Mouse (Mus musculus) CH12.LX (cell line): ENCODE data around the gene Rhbg. TPM values are rescaled to one million over a fixed set of nuclear protein-coding genes. Genes with fewer than 3 reads are reported as not detected.

Experiments used
- DNase-seq: peaks from one replicate; pipeline ENCODE4 v3.0.0-alpha.2; 2013; ENCODE audit errors: extremely low read depth
- H3K27ac ChIP-seq: 2 replicates; pipeline ENCODE4 v1.5.1; 2012; ENCODE audit warnings: low read depth, mild to moderate bottlenecking, control low read depth, moderate library complexity; ENCODE audit not compliant: insufficient read depth
- H3K27me3 ChIP-seq: replicated peaks from 2 replicates; pipeline ENCODE3; 2012; ENCODE audit warnings: inconsistent platforms
- H3K36me3 ChIP-seq, 2 experiments: replicated peaks in 1 of 2; 2 replicates each; pipeline versions ENCODE3 to v1.6.1; 2012; ENCODE audit warnings: inconsistent platforms in 1 of 2, low read length in 1 of 2, mild to moderate bottlenecking in 1 of 2, mixed read lengths in 1 of 2, moderate library complexity in 1 of 2; ENCODE audit not compliant: control insufficient read depth in 1 of 2, insufficient read depth in 1 of 2
- H3K4me1 ChIP-seq, 2 experiments: 2 replicates each; pipeline ENCODE4 v1.6.1; 2012; ENCODE audit warnings: inconsistent platforms in 1 of 2, moderate library complexity in 1 of 2; ENCODE audit not compliant: insufficient read depth in 2 of 2, control insufficient read depth in 1 of 2
- H3K4me2 ChIP-seq: 2 replicates; pipeline ENCODE4 v1.6.1; 2012; ENCODE audit warnings: low read depth, mild to moderate bottlenecking, control low read depth; ENCODE audit not compliant: poor library complexity, insufficient read depth, severe bottlenecking
- H3K4me3 ChIP-seq, 3 experiments: fragments of 150-350 bp in 1 of 3; sonication (generic) in 1 of 3; replicated peaks in 1 of 3; 2 replicates each; pipeline versions ENCODE3 to v1.5.1; 2011 to 2012; ENCODE audit warnings: low read depth in 2 of 3, low read length in 2 of 3, mild to moderate bottlenecking in 2 of 3, moderate library complexity in 2 of 3, control low read depth in 1 of 3, improper control_type of control experiment in 1 of 3, inconsistent platforms in 1 of 3, mixed read lengths in 1 of 3; ENCODE audit not compliant: poor library complexity in 1 of 3
- H3K79me2 ChIP-seq: replicated peaks from 2 replicates; pipeline ENCODE4 v1.6.1; 2012; ENCODE audit warnings: mild to moderate bottlenecking, moderate library complexity; ENCODE audit not compliant: control insufficient read depth, poor library complexity, insufficient read depth, severe bottlenecking; ENCODE audit errors: extremely low read depth
- H3K9ac ChIP-seq: 2 replicates; pipeline ENCODE4 v1.6.1; 2012; ENCODE audit warnings: low read depth, mild to moderate bottlenecking, control low read depth, moderate library complexity; ENCODE audit not compliant: insufficient read depth
- H3K9me3 ChIP-seq: replicated peaks from 2 replicates; pipeline ENCODE3; 2012; ENCODE audit warnings: low read length, inconsistent platforms, mixed read lengths
- BHLHE40 ChIP-seq: IDR thresholded peaks from 2 replicates; pipeline ENCODE4 v1.6.1; 2011; ENCODE audit warnings: mild to moderate bottlenecking, low read depth, low read length, improper control_type of control experiment
- CHD1 ChIP-seq: IDR thresholded peaks from 2 replicates; pipeline ENCODE4 v1.6.1; 2012; ENCODE audit warnings: low read depth, low read length, improper control_type of control experiment, inconsistent platforms
- CHD2 ChIP-seq: IDR thresholded peaks from 2 replicates; pipeline ENCODE4 v1.6.1; 2011; ENCODE audit warnings: low read length, improper control_type of control experiment
- CTCF ChIP-seq, 2 experiments: IDR thresholded peaks in 1 of 2; conservative IDR thresholded peaks in 1 of 2; 2 replicates each; pipeline ENCODE4 v1.5.1; 2011 to 2012; ENCODE audit warnings: low read depth in 2 of 2, low read length in 2 of 2, improper control_type of control experiment in 1 of 2, inconsistent platforms in 1 of 2, mild to moderate bottlenecking in 1 of 2, moderate library complexity in 1 of 2
- E2F4 ChIP-seq: IDR thresholded peaks from 2 replicates; pipeline ENCODE4 v1.6.1; 2011; ENCODE audit warnings: low read depth, low read length, improper control_type of control experiment; ENCODE audit not compliant: insufficient replicate concordance
- ELF1 ChIP-seq: IDR thresholded peaks from 2 replicates; pipeline ENCODE4 v1.6.1; 2014; ENCODE audit warnings: low read depth, mild to moderate bottlenecking, inconsistent platforms, low read length, improper control_type of control experiment
- EP300 ChIP-seq: IDR thresholded peaks from 2 replicates; pipeline ENCODE4 v1.6.1; 2011; ENCODE audit warnings: low read length, improper control_type of control experiment
- ETS1 ChIP-seq: conservative IDR thresholded peaks from 2 replicates; pipeline ENCODE4 v1.6.1; 2012; ENCODE audit warnings: low read depth, mild to moderate bottlenecking, inconsistent platforms, low read length, improper control_type of control experiment, moderate library complexity
- GABPA ChIP-seq: IDR thresholded peaks from 2 replicates; pipeline ENCODE4 v1.6.1; 2012; ENCODE audit warnings: low read depth, low read length, improper control_type of control experiment, inconsistent platforms; ENCODE audit not compliant: insufficient replicate concordance
- HCFC1 ChIP-seq: IDR thresholded peaks from 2 replicates; pipeline ENCODE4 v1.6.1; 2012; ENCODE audit warnings: low read depth, mild to moderate bottlenecking, inconsistent platforms, low read length, improper control_type of control experiment
- IRF4 ChIP-seq: IDR thresholded peaks from 2 replicates; pipeline ENCODE4 v1.6.1; 2014; ENCODE audit warnings: low read depth, mild to moderate bottlenecking, inconsistent platforms, low read length, improper control_type of control experiment
- JUN ChIP-seq: IDR thresholded peaks from 2 replicates; pipeline ENCODE4 v1.6.1; 2011; ENCODE audit warnings: low read depth, mild to moderate bottlenecking, low read length, improper control_type of control experiment, moderate library complexity; ENCODE audit not compliant: insufficient read depth
- JUND ChIP-seq: conservative IDR thresholded peaks from 2 replicates; pipeline ENCODE4 v1.6.1; 2011; ENCODE audit warnings: low read depth, low read length, improper control_type of control experiment
- MAFK ChIP-seq: IDR thresholded peaks from 2 replicates; pipeline ENCODE4 v1.6.1; 2011; ENCODE audit warnings: low read length, improper control_type of control experiment; ENCODE audit not compliant: insufficient replicate concordance
- MAX ChIP-seq: IDR thresholded peaks from 2 replicates; pipeline ENCODE4 v1.6.1; 2011; ENCODE audit warnings: low read length, improper control_type of control experiment
- MXI1 ChIP-seq: IDR thresholded peaks from 2 replicates; pipeline ENCODE4 v1.6.1; 2011; ENCODE audit warnings: mild to moderate bottlenecking, low read depth, low read length, improper control_type of control experiment
- MYC ChIP-seq: IDR thresholded peaks from 2 replicates; pipeline ENCODE4 v1.6.1; 2011; ENCODE audit warnings: low read depth, mild to moderate bottlenecking, improper control_type of control experiment, low read length
- NELFE ChIP-seq: IDR thresholded peaks from 2 replicates; pipeline ENCODE4 v1.6.1; 2011; ENCODE audit warnings: low read depth, low read length, improper control_type of control experiment
- NRF1 ChIP-seq: IDR thresholded peaks from 2 replicates; pipeline ENCODE4 v1.6.1; 2014; ENCODE audit warnings: low read depth, mild to moderate bottlenecking, inconsistent platforms, low read length, improper control_type of control experiment, moderate library complexity
- POLR2A ChIP-seq: IDR thresholded peaks from 2 replicates; pipeline ENCODE4 v1.6.1; 2011; ENCODE audit warnings: low read depth, mild to moderate bottlenecking, improper control_type of control experiment, low read length
- POLR2AphosphoS2 ChIP-seq: IDR thresholded peaks from 2 replicates; pipeline ENCODE4 v1.6.1; 2011; ENCODE audit warnings: low read depth, low read length, improper control_type of control experiment
- RAD21 ChIP-seq: IDR thresholded peaks from 2 replicates; pipeline ENCODE4 v1.6.1; 2011; ENCODE audit warnings: low read depth, mild to moderate bottlenecking, low read length, improper control_type of control experiment, moderate library complexity
- RCOR1 ChIP-seq: conservative IDR thresholded peaks from 2 replicates; pipeline ENCODE4 v1.6.1; 2012; ENCODE audit warnings: low read depth, mild to moderate bottlenecking, inconsistent platforms, low read length, improper control_type of control experiment
- SIN3A ChIP-seq: IDR thresholded peaks from 2 replicates; pipeline ENCODE4 v1.6.1; 2012; ENCODE audit warnings: low read length, improper control_type of control experiment, inconsistent platforms
- TBP ChIP-seq: conservative IDR thresholded peaks from 2 replicates; pipeline ENCODE4 v1.6.1; 2011; ENCODE audit warnings: low read depth, low read length, improper control_type of control experiment
- TCF12 ChIP-seq: IDR thresholded peaks from 2 replicates; pipeline ENCODE4 v1.6.1; 2014; ENCODE audit warnings: low read depth, mild to moderate bottlenecking, inconsistent platforms, low read length, improper control_type of control experiment
- UBTF ChIP-seq: IDR thresholded peaks from 2 replicates; pipeline ENCODE4 v1.6.1; 2012; ENCODE audit warnings: low read depth, mild to moderate bottlenecking, inconsistent platforms, low read length, improper control_type of control experiment, moderate library complexity
- USF1 ChIP-seq: IDR thresholded peaks from 2 replicates; pipeline ENCODE4 v1.6.1; 2014; ENCODE audit warnings: low read depth, mild to moderate bottlenecking, inconsistent platforms, low read length, improper control_type of control experiment
- USF2 ChIP-seq: conservative IDR thresholded peaks from 2 replicates; pipeline ENCODE4 v1.6.1; 2011; ENCODE audit warnings: low read depth, low read length, improper control_type of control experiment
- ZC3H11A ChIP-seq: IDR thresholded peaks from 2 replicates; pipeline ENCODE4 v1.6.1; 2012; ENCODE audit warnings: low read depth, mild to moderate bottlenecking, inconsistent platforms, low read length, improper control_type of control experiment
- ZMIZ1 ChIP-seq: IDR thresholded peaks from 2 replicates; pipeline ENCODE4 v1.6.1; 2012; ENCODE audit warnings: low read depth, mild to moderate bottlenecking, inconsistent platforms, low read length, improper control_type of control experiment
- ZNF384 ChIP-seq: IDR thresholded peaks from 2 replicates; pipeline ENCODE4 v1.6.1; 2012; ENCODE audit warnings: low read depth, low read length, improper control_type of control experiment, inconsistent platforms
- dilution Hi-C: fragments of 300-500 bp; cut with MboI; formaldehyde crosslinking; loops from 2 replicates; pipeline ENCODE4 v1.14.3; 2020; ENCODE audit warnings: low sequenced_read_pairs; ENCODE audit not compliant: extremely low pct_unique_long_range_greater_than_20kb, extremely low pct_ligation_motif_present
- in situ Hi-C: fragments of 300-500 bp; cut with MboI; formaldehyde crosslinking; loops from 3 replicates; pipeline ENCODE4 v1.14.3; 2019; ENCODE audit warnings: low sequenced_read_pairs, low pct_ligation_motif_present, low pct_unique_long_range_greater_than_20kb, mixed read lengths
- polyA plus RNA-seq: library from polyadenylated mRNA; unstranded; fragments of >175 nt; gene quantifications from 2 replicates; pipeline ENCODE4 v1.2.1, GENCODE M21; 2012; ENCODE audit warnings: low read depth; ENCODE audit not compliant: insufficient read length
- total RNA-seq, 2 experiments: library from RNA; depleted of rRNA; stranded (reverse); fragments of 300-350 nt in 1 of 2; fragments of >200 nt in 1 of 2; gene quantifications; 2 replicates each; pipeline ENCODE4 v1.2.3; 2012 to 2014

Rhbg gene
- total and polyA plus RNA-seq, 3 experiments: 0.08 TPM; not detected in 2

DNA sequence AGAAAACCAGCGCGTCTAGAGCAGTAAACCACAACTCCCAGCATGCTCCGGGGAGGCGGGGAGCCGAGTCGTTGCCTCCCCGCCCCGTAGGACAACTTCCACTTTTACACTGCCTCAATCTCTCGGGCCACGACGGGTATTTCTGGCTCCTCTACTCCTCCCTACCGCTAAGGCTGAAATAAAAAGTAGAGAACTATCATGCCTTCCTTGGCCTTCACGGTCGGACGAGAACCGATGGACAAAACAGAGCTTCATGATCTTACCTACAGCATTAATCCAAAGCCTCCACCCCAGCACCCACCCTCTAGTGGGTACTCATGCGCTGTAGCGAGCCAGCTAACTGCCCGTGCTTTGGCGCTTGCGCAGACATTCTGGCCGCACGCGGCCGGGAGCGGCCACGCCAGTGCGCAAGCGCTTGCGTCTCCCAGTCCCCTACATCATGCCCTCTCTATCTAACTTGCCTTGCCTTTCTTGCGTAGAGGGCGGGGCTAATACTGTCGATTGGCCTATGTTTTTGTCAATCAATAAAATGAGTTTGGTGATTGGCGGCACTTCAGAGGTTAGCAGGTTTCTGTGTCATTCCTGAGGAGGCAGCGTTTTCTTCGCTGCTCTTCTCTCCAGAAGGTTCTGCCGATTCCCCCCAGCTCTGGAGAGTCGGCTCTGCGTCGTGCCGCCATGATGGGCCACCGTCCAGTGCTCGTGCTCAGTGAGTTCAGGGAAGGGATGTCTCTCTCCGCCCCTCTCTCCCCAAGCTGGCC lies 42.2 kb upstream of the Rhbg start, which contains the start of the genes Tsacc and Cct3 (continued):
- TF ChIP-seq HCFC1 (peak; percentile 85), JUND (no peak), MXI1 (no peak), RCOR1 (no peak), CTCF (conservative IDR thresholded peaks at IDR 0.05 in 1 of 2, IDR thresholded peaks at IDR 0.05 in 1 of 2; ENCODE audit: low read depth in 2 of 2, low read length in 2 of 2) (0 out of 4 replicates have a peak, but pooled peaks of 1 of the 2 experiments have one; percentile 9), TCF12 (peak; percentile 76), ZNF384 (no peak), CHD1 (no peak), MAX (peak; percentile 47; the same call in 1 of the 2 replicates), USF2 (no peak), GABPA (no peak; the same call in 1 of the 2 replicates), RAD21 (no peak), E2F4 (no peak), POLR2A (peak; percentile 94), ZMIZ1 (no peak; the same call in 1 of the 2 replicates), NRF1 (peak; percentile 98)
- TF ChIP-seq, all 38 proteins: peak for 16

- dilution Hi-C loops: no loop called here
- no peaks in the 10 kb centered on the region for H3K9me3 ChIP-seq
- TF ChIP-seq USF2 (0 out of 2 replicates have a peak, but pooled peaks have one; percentile 8), TBP (peak; percentile 92; the same call in 1 of the 2 replicates), MAX (peak; percentile 95), MXI1 (peak; percentile 99), MAFK (no peak), RCOR1 (no peak), NRF1 (no peak), CHD1 (no peak; the same call in 1 of the 2 replicates), HCFC1 (no peak), IRF4 (no peak; the same call in 1 of the 2 replicates), ZNF384 (0 out of 2 replicates have a peak, but pooled peaks have one; percentile 38), ZC3H11A (no peak), SIN3A (peak; percentile 77; the same call in 1 of the 2 replicates), UBTF (no peak), GABPA (no peak), USF1 (peak; percentile 18; the same call in 1 of the 2 replicates), BHLHE40 (peak; percentile 34; the same call in 1 of the 2 replicates), MYC (peak; percentile 99), JUN (no peak), RAD21 (no peak), POLR2AphosphoS2 (peak; percentile 48; the same call in 1 of the 2 replicates), CHD2 (peak; percentile 69), ETS1 (peak; percentile 44; the same call in 1 of the 2 replicates), NELFE (no peak), JUND (no peak), EP300 (no peak), TCF12 (peak; percentile 11; the same call in 1 of the 2 replicates), ELF1 (no peak), POLR2A (no peak)
Observed at GRCm38 (mm10) chr3:88296110-88296560, 41.6 kb upstream of the Rhbg start.

More at GRCm38 (mm10) chr3:88296110-88296560, 41.6 kb upstream of the Rhbg start:
- Histone ChIP-seq H3K79me2 (peaks cover 41% of the 10 kb centered on the region), H3K4me2 (peak overlapping the region; percentile 100), H3K27ac (peak overlapping the region; percentile 51; the same call in 1 of the 2 replicates), H3K36me3 (peaks cover 19 to 38% of the 10 kb centered on the region in 2 experiments), H3K27me3 (no peaks in the 10 kb centered on the region), H3K9ac (peak overlapping the region; percentile 86), H3K4me1 (peaks cover 0 to 30% of the 10 kb centered on the region in 2 experiments; a peak in 3 of 4 replicates), H3K4me3 (peak overlapping the region; percentile 52 to 98 (median 67))
- DNase-seq: peak; percentile 55
- in situ Hi-C loops: loop anchor here (5.0 kb wide), 1 partner anchor 36 kb away; no protein-coding TSS in a partner anchor
